Mouse (Mus musculus) hindbrain, postnatal 0 days (tissue): ENCODE results near the gene Plekha8. TPM values are rescaled to one million over a fixed set of nuclear protein-coding genes. Genes with fewer than 3 reads are reported as not detected.

Experiments used
- ATAC-seq: fragments of 200-750 bp; cut with Nextera tagmentation; 2 replicates; pipeline ENCODE4 v1.8.0; 2017; ENCODE audit warnings: mild to moderate bottlenecking, moderate TSS enrichment, moderate library complexity
- DNase-seq: peaks from one replicate; pipeline ENCODE4 v3.0.0-alpha.2; 2015; ENCODE audit warnings: low spot score
- H3K27ac ChIP-seq: fragments of 300-500 bp; sonication (generic); 2 replicates; pipeline ENCODE4 v1.5.1; 2014; ENCODE audit warnings: mild to moderate bottlenecking
- H3K27me3 ChIP-seq: fragments of 300-500 bp; sonication (generic); 2 replicates; pipeline ENCODE4 v1.6.1; 2014; ENCODE audit warnings: low read length, mixed read lengths; ENCODE audit not compliant: insufficient read depth
- H3K36me3 ChIP-seq: fragments of 300-500 bp; sonication (generic); 2 replicates; pipeline ENCODE4 v1.6.1; 2014; ENCODE audit warnings: low read length, mixed read lengths; ENCODE audit not compliant: insufficient read depth
- H3K4me1 ChIP-seq: fragments of 300-500 bp; sonication (generic); 2 replicates; pipeline ENCODE4 v1.6.1; 2014; ENCODE audit warnings: antibody characterized with exemption, low read length, mixed read lengths; ENCODE audit not compliant: insufficient read depth
- H3K4me2 ChIP-seq: fragments of 300-500 bp; sonication (generic); 2 replicates; pipeline ENCODE4 v1.6.1; 2014; ENCODE audit warnings: low read depth, mild to moderate bottlenecking, low read length, moderate library complexity, mixed read lengths
- H3K4me3 ChIP-seq: fragments of 300-500 bp; sonication (generic); 2 replicates; pipeline ENCODE4 v1.5.1; 2014; ENCODE audit warnings: low read length
- H3K9ac ChIP-seq: fragments of 300-500 bp; sonication (generic); replicated peaks from 2 replicates; pipeline ENCODE4 v1.6.1; 2014; ENCODE audit warnings: mild to moderate bottlenecking, low read length, moderate library complexity, mixed read lengths
- H3K9me3 ChIP-seq: fragments of 300-500 bp; sonication (generic); 2 replicates; pipeline ENCODE4 v1.6.1; 2016; ENCODE audit warnings: low read length, mixed read lengths
- CTCF ChIP-seq: IDR thresholded peaks from 2 replicates; pipeline ENCODE4 v1.5.1; 2016; ENCODE audit warnings: antibody characterized with exemption, control low read depth, low read depth
- WGBS: fragments of 180-500 bp; shearing (Covaris S2); extraction: QIAGEN DNeasy Blood & Tissue Kit; methylation state at CpG from one replicate; pipeline ENCODE4 v1.1.7; 2014; 5-methylcytosine and 5-hydroxymethylcytosine counted together
- polyA plus RNA-seq: library from polyadenylated mRNA; unstranded; fragments of >200 nt; fragmentation: Nextera tagmentation; extraction: Ambion mirVana; gene quantifications from 2 replicates; pipeline ENCODE4 v1.2.1, GENCODE M21; 2015
- total RNA-seq: library from RNA; depleted of rRNA; stranded (reverse); fragments of >200 nt; gene quantifications from 2 replicates; pipeline ENCODE4 v1.2.3, GENCODE M21; 2014

The Plekha8 gene
- total and polyA plus RNA-seq, 2 experiments from 2014 or later, result 4.8 to 13.4 TPM

DNA sequence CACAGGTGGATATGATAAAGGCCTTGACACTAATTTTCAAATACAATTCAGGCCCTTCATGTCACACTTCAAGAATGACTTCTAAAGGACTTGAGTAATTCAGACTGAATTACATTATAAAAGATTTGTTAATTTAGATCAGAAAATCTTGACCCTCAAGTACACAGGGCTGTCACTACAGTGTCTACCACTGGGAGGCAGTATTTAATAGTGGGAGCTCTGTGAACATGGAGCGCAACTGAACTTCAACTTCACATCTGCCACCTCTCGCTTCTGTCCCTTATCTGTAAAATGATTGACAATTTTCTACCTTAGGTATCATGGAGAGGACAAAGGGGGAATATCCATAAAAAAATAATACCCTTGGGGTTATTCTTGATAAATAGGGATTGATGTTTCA is 8.7 kb upstream of the Plekha8 start:
- no peaks in the 10 kb centered on the region for H3K9me3 ChIP-seq
- no peak overlapping the region for H3K4me2 ChIP-seq
- WGBS, result 25% methylated on average over 2 of the region's 2 CpGs
- H3K4me1 ChIP-seq, result no peaks in the 10 kb centered on the region
- H3K9ac ChIP-seq, result no peak overlapping the region
- peak; percentile 84 for DNase-seq
- TF ChIP-seq CTCF, result peak; percentile 80
- H3K27ac ChIP-seq, result no peak overlapping the region
- H3K27me3 ChIP-seq, result no peaks in the 10 kb centered on the region
- no peak overlapping the region for H3K4me3 ChIP-seq
- no peaks in the 10 kb centered on the region for H3K36me3 ChIP-seq
- ATAC-seq, result no peak

DNA sequence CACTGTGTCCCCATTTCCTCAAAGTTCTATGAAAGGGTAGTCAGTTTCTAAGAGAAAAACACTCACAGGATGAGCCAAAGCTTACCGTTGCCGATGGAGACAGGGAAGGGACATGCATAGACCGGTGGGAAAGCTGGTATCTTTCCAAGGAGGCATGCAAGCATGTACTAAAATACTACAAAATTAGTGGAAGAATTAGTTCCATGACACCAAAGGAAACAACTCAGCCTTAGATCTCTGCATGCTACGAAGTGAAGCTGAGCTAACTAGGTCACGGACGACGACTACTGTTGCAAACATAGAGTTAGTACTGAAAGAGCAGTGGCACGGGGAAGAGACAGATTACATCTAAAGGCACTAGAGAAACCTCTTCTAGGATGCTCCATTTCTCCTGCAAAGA is 8.0 kb upstream of the Plekha8 start:
- H3K36me3 ChIP-seq, result no peaks in the 10 kb centered on the region
- no peak overlapping the region for H3K4me2 ChIP-seq
- no peak for ATAC-seq
- H3K27ac ChIP-seq, result no peak overlapping the region
- WGBS, result 60% methylated on average over 8 of the region's 8 CpGs
- H3K4me3 ChIP-seq, result no peak overlapping the region
- DNase-seq, result no peak
- no peaks in the 10 kb centered on the region for H3K9me3 ChIP-seq
- no peak for TF ChIP-seq CTCF
- H3K27me3 ChIP-seq, result no peaks in the 10 kb centered on the region
- no peak overlapping the region for H3K9ac ChIP-seq
- no peaks in the 10 kb centered on the region for H3K4me1 ChIP-seq

DNA sequence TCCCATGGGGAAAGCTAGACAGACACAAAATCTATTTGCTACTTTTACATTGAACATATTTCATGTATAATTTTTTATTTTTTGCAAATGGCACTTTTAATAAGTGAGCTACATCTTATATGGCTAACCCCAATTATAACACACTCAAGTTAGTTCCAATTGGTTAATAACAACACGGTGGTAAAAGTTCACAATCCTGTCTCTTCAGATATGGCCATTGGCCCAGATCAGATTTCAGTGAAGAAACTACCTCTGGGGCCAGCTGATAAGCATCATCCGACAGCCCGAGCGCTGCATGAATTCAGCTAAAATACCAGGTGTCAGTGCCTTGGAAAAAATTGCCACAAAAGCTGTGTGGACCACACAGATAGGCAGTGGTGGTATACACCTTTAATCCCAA is 7.2 kb upstream of the Plekha8 start:
- ATAC-seq, result no peak
- no peaks in the 10 kb centered on the region for H3K27me3 ChIP-seq
- no peak for TF ChIP-seq CTCF
- H3K27ac ChIP-seq, result no peak overlapping the region
- no peaks in the 10 kb centered on the region for H3K36me3 ChIP-seq
- no peaks in the 10 kb centered on the region for H3K9me3 ChIP-seq
- H3K9ac ChIP-seq, result no peak overlapping the region
- DNase-seq, result no peak
- 90% methylated on average over 4 of the region's 4 CpGs for WGBS
- no peak overlapping the region for H3K4me2 ChIP-seq
- H3K4me3 ChIP-seq, result no peak overlapping the region
- no peaks in the 10 kb centered on the region for H3K4me1 ChIP-seq

DNA sequence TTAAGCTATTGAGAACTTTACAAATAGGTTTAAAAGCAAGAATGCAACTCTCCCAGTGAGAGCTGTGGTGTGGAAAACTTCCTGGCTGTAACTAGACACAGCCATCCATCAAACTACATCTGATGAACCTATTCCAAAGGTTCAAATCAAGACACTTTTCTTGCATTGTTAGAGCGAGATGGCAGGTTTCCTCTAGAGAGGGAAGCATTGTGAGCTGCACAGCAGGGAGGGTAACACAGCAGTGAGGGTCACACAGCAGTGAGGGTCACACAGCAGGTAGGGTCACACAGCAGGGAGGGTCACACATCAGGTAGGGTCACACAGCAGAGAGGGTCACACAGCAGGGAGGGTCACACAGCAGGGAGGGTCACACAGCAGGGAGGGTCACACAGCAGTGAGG is 6.7 kb upstream of the Plekha8 start:
- ATAC-seq (no peak), DNase-seq (no peak)
- no peaks in the 10 kb centered on the region for H3K36me3 ChIP-seq
- H3K27ac ChIP-seq, result no peak overlapping the region
- TF ChIP-seq CTCF, result no peak
- no peaks in the 10 kb centered on the region for H3K27me3 ChIP-seq
- no peak overlapping the region for H3K9ac ChIP-seq
- no peaks in the 10 kb centered on the region for H3K9me3 ChIP-seq
- no peak overlapping the region for H3K4me3 ChIP-seq
- no peaks in the 10 kb centered on the region for H3K4me1 ChIP-seq
- H3K4me2 ChIP-seq, result no peak overlapping the region
- 24% methylated on average over 1 of the region's 1 CpGs for WGBS

DNA sequence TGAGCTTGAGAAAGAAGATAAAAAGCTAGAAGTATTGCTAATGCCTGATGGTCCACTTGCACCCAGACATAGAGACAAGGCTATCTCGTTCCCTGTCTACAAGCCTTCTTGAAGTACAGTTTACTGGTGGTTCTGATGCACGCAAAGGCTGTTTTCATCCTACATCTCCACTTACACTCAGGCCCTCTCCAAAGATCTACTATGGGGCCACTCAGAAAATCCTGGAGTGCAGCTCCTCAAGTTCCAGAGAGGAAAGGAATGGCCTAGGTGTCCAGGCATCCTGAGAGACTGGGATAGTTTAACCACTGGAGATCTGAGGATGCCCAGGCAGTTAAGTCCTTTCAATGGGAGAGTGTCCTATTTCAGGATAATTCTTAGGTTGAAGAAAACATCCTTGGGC is 4.2 kb upstream of the Plekha8 start:
- Histone ChIP-seq H3K4me3 (no peak overlapping the region), H3K36me3 (no peaks in the 10 kb centered on the region), H3K27ac (no peak overlapping the region), H3K9ac (no peak overlapping the region), H3K9me3 (no peaks in the 10 kb centered on the region), H3K4me1 (peaks cover 5% of the 10 kb centered on the region; the same call in 1 of the 2 replicates), H3K27me3 (no peaks in the 10 kb centered on the region), H3K4me2 (no peak overlapping the region)
- ATAC-seq (no peak), DNase-seq (no peak)
- 88% methylated on average over 2 of the region's 2 CpGs for WGBS
- no peak for TF ChIP-seq CTCF

DNA sequence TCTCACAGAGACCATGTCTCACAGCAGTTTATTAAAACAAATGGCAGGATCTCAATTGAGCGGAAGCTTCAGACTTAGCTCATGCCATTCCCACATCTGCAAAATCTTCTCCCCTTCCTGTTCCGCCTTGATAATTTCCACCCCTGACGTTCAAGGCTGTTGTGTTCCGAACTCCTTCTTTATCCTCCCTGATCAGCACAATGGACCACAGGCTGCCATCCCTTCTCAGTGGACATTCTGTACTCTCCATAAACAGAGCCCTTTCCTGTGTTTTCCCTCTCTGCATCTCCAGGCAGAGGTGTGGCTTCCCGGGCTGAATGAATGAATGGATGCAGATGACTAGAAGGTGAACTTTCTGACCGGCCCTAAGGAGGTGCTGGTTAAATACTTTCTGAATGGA is 3.1 kb upstream of the Plekha8 start:
- Histone ChIP-seq H3K9me3 (no peaks in the 10 kb centered on the region), H3K4me1 (peaks cover 12% of the 10 kb centered on the region; the same call in 1 of the 2 replicates), H3K9ac (no peak overlapping the region), H3K27me3 (no peaks in the 10 kb centered on the region), H3K4me2 (peak overlapping the region; percentile 96), H3K4me3 (no peak overlapping the region), H3K36me3 (no peaks in the 10 kb centered on the region), H3K27ac (no peak overlapping the region)
- no peak for TF ChIP-seq CTCF
- ATAC-seq (no peak), DNase-seq (no peak)
- 41% methylated on average over 6 of the region's 6 CpGs for WGBS

DNA sequence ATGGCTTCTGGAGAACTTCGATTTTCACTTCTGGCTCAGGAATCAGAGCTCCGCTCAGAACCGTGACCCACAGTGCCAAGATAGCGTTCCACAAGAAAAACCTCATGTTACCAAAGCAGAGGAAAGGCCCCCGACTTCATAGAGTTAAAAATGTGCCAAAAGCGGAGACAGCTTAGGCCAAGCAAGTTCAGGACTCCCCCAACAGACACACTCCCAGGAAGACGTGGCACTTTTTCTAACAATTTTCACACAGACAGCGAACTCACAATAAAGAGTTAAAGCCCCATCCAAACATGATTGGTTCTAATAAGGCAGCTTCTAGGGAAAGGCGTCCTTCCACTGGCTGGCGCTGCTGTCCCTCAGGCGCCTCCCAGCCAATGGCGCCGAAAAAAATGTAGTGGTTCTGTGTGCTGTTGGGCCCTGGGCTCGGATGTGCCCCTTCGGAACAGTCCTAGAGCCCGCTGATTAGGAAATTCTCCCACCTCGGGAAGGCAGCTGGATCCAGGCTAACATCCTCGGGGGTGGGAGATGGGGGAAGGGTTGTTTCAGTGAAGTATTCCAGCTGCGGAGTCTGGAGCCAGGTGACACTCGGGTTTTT is 1.9 kb upstream of the Plekha8 start:
- DNase-seq (peak; percentile 95), ATAC-seq (peak; percentile 93)
- peak overlapping the region; percentile 96 for H3K4me2 ChIP-seq
- 1% methylated on average over 20 of the region's 20 CpGs for WGBS
- H3K9me3 ChIP-seq, result no peaks in the 10 kb centered on the region
- peak; percentile 33 for TF ChIP-seq CTCF
- peak overlapping the region; percentile 70 for H3K27ac ChIP-seq
- H3K4me1 ChIP-seq, result peaks cover 12% of the 10 kb centered on the region; the same call in 1 of the 2 replicates
- H3K36me3 ChIP-seq, result no peaks in the 10 kb centered on the region
- H3K27me3 ChIP-seq, result no peaks in the 10 kb centered on the region
- peak overlapping the region; percentile 59 for H3K4me3 ChIP-seq
- H3K9ac ChIP-seq, result peak overlapping the region; percentile 56
